Mouse (Mus musculus) hindbrain, postnatal 0 days (tissue): ENCODE measurements at regions not wholly inside any gene's neighbourhood (a gene's known extent, or its start where the extent isn't known, plus 50 kb on each side); places are given as distances from the start of the nearest gene placed in this dataset.

ENCODE experiments used
- ATAC-seq: fragments of 200-750 bp; cut with Nextera tagmentation; 2 replicates; pipeline ENCODE4 v1.8.0; 2017; ENCODE audit warnings: mild to moderate bottlenecking, moderate TSS enrichment, moderate library complexity
- DNase-seq: peaks from one replicate; pipeline ENCODE4 v3.0.0-alpha.2; 2015; ENCODE audit warnings: low spot score
- H3K27ac ChIP-seq: fragments of 300-500 bp; sonication (generic); 2 replicates; pipeline ENCODE4 v1.5.1; 2014; ENCODE audit warnings: mild to moderate bottlenecking
- H3K27me3 ChIP-seq: fragments of 300-500 bp; sonication (generic); 2 replicates; pipeline ENCODE4 v1.6.1; 2014; ENCODE audit warnings: low read length, mixed read lengths; ENCODE audit not compliant: insufficient read depth
- H3K36me3 ChIP-seq: fragments of 300-500 bp; sonication (generic); 2 replicates; pipeline ENCODE4 v1.6.1; 2014; ENCODE audit warnings: low read length, mixed read lengths; ENCODE audit not compliant: insufficient read depth
- H3K4me1 ChIP-seq: fragments of 300-500 bp; sonication (generic); 2 replicates; pipeline ENCODE4 v1.6.1; 2014; ENCODE audit warnings: antibody characterized with exemption, low read length, mixed read lengths; ENCODE audit not compliant: insufficient read depth
- H3K4me2 ChIP-seq: fragments of 300-500 bp; sonication (generic); 2 replicates; pipeline ENCODE4 v1.6.1; 2014; ENCODE audit warnings: low read depth, mild to moderate bottlenecking, low read length, moderate library complexity, mixed read lengths
- H3K4me3 ChIP-seq: fragments of 300-500 bp; sonication (generic); 2 replicates; pipeline ENCODE4 v1.5.1; 2014; ENCODE audit warnings: low read length
- H3K9ac ChIP-seq: fragments of 300-500 bp; sonication (generic); replicated peaks from 2 replicates; pipeline ENCODE4 v1.6.1; 2014; ENCODE audit warnings: mild to moderate bottlenecking, low read length, moderate library complexity, mixed read lengths
- H3K9me3 ChIP-seq: fragments of 300-500 bp; sonication (generic); 2 replicates; pipeline ENCODE4 v1.6.1; 2016; ENCODE audit warnings: low read length, mixed read lengths
- CTCF ChIP-seq: IDR thresholded peaks from 2 replicates; pipeline ENCODE4 v1.5.1; 2016; ENCODE audit warnings: antibody characterized with exemption, control low read depth, low read depth
- WGBS: fragments of 180-500 bp; shearing (Covaris S2); extraction: QIAGEN DNeasy Blood & Tissue Kit; methylation state at CpG from one replicate; pipeline ENCODE4 v1.1.7; 2014; 5-methylcytosine and 5-hydroxymethylcytosine counted together

GRCm38 (mm10) chr1:81973481-81973880 lies 259.4 kb upstream of the Gm9747 start:
- Histone ChIP-seq H3K4me1 (no peaks in the 10 kb centered on the region), H3K4me2 (no peak overlapping the region), H3K4me3 (no peak overlapping the region), H3K27ac (no peak overlapping the region), H3K36me3 (no peaks in the 10 kb centered on the region), H3K9ac (no peak overlapping the region), H3K9me3 (no peaks in the 10 kb centered on the region), H3K27me3 (no peaks in the 10 kb centered on the region)
- WGBS, result 85% methylated on average over 4 of the region's 4 CpGs
- ATAC-seq (no peak), DNase-seq (no peak)
- TF ChIP-seq CTCF, result no peak

- no peak overlapping the region for H3K4me3 ChIP-seq
- no peaks in the 10 kb centered on the region for H3K27me3 ChIP-seq
- no peaks in the 10 kb centered on the region for H3K4me1 ChIP-seq
- DNase-seq (no peak), ATAC-seq (no peak)
- no peak overlapping the region for H3K4me2 ChIP-seq
- no peaks in the 10 kb centered on the region for H3K9me3 ChIP-seq
- no peak for TF ChIP-seq CTCF
- WGBS, result 80% methylated on average over 5 of the region's 5 CpGs
- no peaks in the 10 kb centered on the region for H3K36me3 ChIP-seq
- H3K27ac ChIP-seq, result no peak overlapping the region
- H3K9ac ChIP-seq, result no peak overlapping the region
Observed at GRCm38 (mm10) chr1:82007943-82008342, 225.0 kb upstream of the Gm9747 start.

GRCm38 (mm10) chr1:82008805-82009204 lies 224.1 kb upstream of the Gm9747 start:
- Histone ChIP-seq H3K9ac (no peak overlapping the region), H3K4me1 (no peaks in the 10 kb centered on the region), H3K4me2 (no peak overlapping the region), H3K27ac (no peak overlapping the region), H3K36me3 (no peaks in the 10 kb centered on the region), H3K4me3 (no peak overlapping the region), H3K27me3 (no peaks in the 10 kb centered on the region), H3K9me3 (no peaks in the 10 kb centered on the region)
- no peak for DNase-seq
- TF ChIP-seq CTCF, result no peak
- 91% methylated on average over 4 of the region's 4 CpGs for WGBS
- ATAC-seq, result no peak

- Histone ChIP-seq H3K27me3 (no peaks in the 10 kb centered on the region), H3K9ac (no peak overlapping the region), H3K27ac (no peak overlapping the region), H3K4me2 (no peak overlapping the region), H3K9me3 (no peaks in the 10 kb centered on the region), H3K36me3 (no peaks in the 10 kb centered on the region), H3K4me3 (no peak overlapping the region), H3K4me1 (no peaks in the 10 kb centered on the region)
- WGBS, result 17% methylated on average over 1 of the region's 1 CpGs
- DNase-seq (no peak), ATAC-seq (no peak)
- no peak for TF ChIP-seq CTCF
Observed at GRCm38 (mm10) chr1:82010995-82011394, 221.9 kb upstream of the Gm9747 start.

- ATAC-seq (no peak), DNase-seq (no peak)
- Histone ChIP-seq H3K9me3 (no peaks in the 10 kb centered on the region), H3K4me2 (no peak overlapping the region), H3K4me3 (no peak overlapping the region), H3K4me1 (no peaks in the 10 kb centered on the region), H3K9ac (no peak overlapping the region), H3K27me3 (no peaks in the 10 kb centered on the region), H3K27ac (no peak overlapping the region), H3K36me3 (no peaks in the 10 kb centered on the region)
- no peak for TF ChIP-seq CTCF
Observed at GRCm38 (mm10) chr1:82015341-82015740, 217.6 kb upstream of the Gm9747 start.

- no peak overlapping the region for H3K4me3 ChIP-seq
- ATAC-seq (no peak), DNase-seq (no peak)
- H3K27ac ChIP-seq, result no peak overlapping the region
- H3K36me3 ChIP-seq, result no peaks in the 10 kb centered on the region
- H3K27me3 ChIP-seq, result no peaks in the 10 kb centered on the region
- no peaks in the 10 kb centered on the region for H3K4me1 ChIP-seq
- no peak overlapping the region for H3K9ac ChIP-seq
- H3K4me2 ChIP-seq, result no peak overlapping the region
- H3K9me3 ChIP-seq, result no peaks in the 10 kb centered on the region
- no peak for TF ChIP-seq CTCF
- 73% methylated on average over 7 of the region's 7 CpGs for WGBS
Observed at GRCm38 (mm10) chr1:82018701-82019404, 214.1 kb upstream of the Gm9747 start.

GRCm38 (mm10) chr1:82027761-82028160 lies 205.2 kb upstream of the Gm9747 start:
- Histone ChIP-seq H3K4me3 (no peak overlapping the region), H3K4me2 (no peak overlapping the region), H3K36me3 (no peaks in the 10 kb centered on the region), H3K9me3 (no peaks in the 10 kb centered on the region), H3K27ac (no peak overlapping the region), H3K27me3 (no peaks in the 10 kb centered on the region), H3K4me1 (no peaks in the 10 kb centered on the region), H3K9ac (no peak overlapping the region)
- ATAC-seq (no peak), DNase-seq (no peak)
- no peak for TF ChIP-seq CTCF
